Mouse (Mus musculus): ENCODE results near the gene Fbxl16.

Fbxl16 gene

DNA sequence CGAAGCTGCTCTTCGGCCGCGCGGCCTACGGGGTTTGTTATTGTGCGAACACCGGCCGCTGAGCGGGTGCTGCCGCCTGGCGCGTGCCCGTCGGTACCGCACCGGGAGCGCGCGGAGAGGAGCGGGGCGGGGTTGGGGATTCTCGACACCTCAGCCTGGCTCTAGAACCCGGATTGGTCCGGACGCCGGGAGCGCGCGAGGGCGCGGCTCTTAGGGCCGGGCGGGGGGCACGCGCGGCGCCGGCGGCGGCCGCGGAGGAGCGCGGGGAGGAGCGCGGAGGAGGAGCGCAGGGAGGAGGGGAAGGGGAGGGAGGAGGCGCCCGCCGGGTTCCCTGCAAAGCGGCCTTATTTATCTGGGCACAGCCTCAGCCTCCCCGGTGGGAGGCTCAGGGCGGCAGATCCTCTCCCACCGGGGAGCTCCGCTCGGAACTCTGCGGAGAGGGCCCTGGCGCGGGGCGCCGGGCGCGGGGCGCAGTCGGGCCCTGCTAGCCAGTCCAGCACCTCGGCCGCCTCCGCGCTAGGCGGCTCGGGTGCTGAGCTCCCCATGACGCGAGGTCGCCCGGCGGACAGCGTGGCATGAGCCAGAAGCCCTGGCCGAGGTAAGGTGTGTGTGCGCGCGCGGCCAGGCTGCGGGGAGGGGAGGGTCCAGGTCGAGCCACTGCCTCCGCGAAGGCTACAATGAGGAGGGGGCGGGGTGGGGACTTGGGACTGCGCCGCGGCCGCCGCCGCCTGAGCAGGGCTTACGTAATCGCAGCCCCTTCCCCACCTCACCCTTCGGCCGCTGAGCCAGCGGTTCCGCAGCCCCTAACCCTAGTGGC, at the start of gene Fbxl16:
Gene Fbxl16, plus strand, starts transcription at position 297 of the 817 bp plus-strand sequence.
- DNase-seq (ENCODE audit: low read depth, low spot score): no peak

DNA sequence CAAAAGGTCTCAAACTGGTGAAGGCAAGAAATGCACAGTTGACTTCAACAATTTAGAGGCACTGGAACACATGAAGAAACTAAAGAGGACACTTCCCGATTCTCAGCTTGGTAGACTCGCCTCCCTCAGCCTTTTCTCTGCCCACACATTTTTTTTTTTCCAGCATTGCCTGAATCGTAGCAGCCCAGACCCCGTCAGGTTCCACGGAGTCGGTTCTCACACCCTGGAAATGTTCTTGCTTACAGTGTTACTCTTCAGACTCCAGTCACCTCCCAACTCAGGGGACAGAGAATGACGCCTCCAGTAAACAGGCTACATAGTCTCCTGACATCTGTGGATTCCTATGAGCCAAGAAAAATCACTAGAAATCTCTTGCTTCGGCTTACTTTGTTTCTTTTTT, 48.7 kb upstream of the Fbxl16 start:
- no peak for DNase-seq (ENCODE audit: low read depth, low spot score)

DNA sequence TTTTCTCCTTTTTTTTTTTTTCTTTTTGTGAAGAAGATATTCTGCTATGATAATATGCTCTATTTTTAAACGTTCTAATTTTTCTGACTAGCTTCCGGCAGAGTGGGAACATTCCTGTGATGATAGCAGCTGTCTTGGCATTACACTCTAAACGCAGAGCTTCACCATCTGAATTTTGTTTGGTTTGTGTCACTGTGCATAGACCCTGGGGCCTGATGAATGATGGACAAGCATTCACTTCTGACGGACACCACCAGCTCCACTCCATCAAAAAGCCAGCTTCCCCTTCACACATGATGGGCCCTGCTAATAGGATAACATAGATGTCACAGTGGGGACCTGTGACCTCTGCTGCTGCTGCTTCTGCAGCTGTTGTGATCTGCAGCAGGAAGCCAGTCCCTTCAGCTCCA, 47.3 kb upstream of the Fbxl16 start:
- no peak for DNase-seq (ENCODE audit: low read depth, low spot score)

DNA sequence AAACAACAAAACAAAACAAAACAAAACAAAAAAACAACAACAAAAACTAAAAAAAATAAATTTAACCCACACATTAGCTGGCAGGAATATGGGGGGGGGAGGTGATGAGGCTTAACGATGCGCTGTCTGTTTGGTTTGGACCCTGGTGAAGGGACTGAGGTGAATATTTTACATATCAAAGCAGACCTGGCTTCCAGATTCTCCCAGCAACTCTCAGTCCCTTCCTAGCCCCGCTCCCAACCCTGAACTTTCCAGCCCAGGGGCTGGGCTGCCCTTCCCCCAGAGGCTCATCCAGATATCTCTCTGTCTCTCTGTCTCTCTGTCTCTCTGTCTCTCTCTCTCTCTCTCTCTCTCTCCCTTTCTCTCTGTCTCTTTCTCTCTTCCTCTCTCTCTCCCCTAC, 46.3 kb upstream of the Fbxl16 start:
- DNase-seq (ENCODE audit: low read depth, low spot score): no peak

DNA sequence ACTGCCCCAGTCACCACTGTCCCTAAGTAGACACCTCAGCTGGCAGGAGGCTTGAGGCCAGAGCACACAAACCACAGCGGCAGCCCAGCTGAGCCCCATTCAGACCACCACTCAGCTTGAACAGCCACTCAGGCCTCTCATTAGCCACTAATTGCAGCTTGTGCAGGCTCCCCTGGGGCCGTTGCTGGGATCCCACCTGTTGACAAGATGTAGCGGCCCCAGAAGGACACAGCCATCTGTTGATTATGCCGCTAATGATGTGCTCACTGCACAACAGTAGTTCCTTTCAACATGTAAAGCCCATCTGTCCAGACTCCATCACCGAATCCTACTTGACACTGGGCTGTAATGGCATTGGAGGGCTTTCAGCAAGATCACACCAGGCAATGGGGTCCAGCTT, 43.0 kb upstream of the Fbxl16 start:
- DNase-seq (ENCODE audit: low read depth, low spot score): peak; percentile 13

DNA sequence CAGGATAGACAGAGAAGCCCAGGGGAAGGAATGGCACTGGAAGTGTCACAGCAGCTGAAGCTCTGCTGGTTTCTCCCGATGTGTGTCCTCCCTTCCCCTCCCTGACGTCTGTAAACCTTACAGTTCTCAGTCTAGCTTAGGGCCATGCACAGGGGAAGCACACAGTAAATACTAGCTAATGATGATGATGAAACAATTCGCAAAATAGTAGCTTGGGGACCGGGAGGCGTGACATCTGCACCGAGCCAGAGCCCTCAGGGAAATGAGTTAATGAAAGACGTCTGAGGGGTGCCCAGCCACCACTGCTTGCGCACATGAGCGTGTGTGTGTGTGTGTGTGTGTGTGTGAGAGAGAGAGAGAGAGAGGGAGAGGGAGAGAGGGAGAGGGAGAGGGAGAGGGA, 39.6 kb upstream of the Fbxl16 start:
- no peak for DNase-seq (ENCODE audit: low read depth, low spot score)

DNA sequence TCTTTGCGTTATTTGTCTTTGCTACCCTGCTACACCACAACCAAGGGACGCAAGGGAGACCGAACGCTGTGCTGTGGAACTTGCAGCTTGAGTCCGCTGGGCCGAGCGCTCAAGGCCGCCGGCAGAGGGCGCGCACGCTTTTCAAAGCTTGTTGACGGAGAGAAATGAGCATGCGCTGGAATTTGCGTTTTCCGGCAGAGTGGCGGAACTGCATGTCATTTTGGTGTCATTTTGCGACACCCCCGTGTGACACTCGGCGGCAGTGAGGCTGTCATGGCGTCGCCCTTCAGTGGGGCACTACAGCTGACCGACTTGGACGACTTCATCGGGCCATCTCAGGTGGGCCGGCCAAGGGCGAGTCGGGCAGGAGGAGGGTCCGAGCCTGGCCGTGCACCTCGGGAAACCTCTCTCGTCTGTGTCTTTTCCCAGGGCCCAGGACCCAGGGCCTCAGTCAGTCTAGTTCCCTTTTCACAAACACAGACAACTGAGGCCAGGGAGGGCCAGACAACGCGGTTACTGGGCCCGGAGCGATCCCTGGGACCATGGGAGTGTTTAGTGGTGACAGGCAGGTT, 35.2 kb upstream of the Fbxl16 start, which contains the start of gene Narfl:
Gene Narfl, plus strand, starts transcription at position 228 of the 572 bp plus-strand sequence.
- DNase-seq (ENCODE audit: low read depth, low spot score): peak; percentile 97

DNA sequence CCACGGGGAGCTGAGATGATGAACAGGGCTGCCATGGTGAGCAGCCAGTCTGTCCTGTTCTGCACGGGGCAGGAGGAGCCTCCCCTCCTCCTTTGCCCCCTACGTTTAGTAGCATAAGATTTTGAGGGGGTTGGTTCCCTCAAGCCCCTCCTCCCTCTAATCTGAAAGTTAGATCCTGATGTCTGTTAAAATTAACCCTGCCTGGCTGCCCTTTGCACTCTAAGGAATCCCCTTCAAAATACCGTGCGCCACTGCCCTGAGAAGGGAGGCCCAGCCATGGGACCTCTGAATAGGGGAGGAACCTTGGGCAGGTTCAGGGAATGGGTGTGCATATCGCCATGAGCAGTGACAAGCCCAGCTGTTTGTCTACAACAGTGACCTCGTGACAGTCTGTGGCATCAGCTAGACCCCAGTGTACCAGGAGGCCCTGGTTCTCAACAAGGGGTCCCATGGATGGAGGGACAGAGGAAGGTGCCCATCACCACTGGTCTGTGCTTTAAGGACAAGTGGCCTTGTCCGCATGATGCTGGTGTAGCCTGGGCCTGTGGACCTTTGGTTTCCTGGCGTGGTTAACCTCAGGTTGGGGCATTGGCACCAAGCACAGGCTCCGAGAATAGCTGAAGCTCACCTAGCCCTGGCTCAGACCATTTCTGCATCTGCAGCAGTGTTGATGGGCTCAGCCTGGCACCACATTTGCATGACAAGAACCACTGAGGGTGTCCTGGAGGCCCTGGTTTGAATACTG, 33.4 kb upstream of the Fbxl16 start:
- DNase-seq (ENCODE audit: low read depth, low spot score): no peak

DNA sequence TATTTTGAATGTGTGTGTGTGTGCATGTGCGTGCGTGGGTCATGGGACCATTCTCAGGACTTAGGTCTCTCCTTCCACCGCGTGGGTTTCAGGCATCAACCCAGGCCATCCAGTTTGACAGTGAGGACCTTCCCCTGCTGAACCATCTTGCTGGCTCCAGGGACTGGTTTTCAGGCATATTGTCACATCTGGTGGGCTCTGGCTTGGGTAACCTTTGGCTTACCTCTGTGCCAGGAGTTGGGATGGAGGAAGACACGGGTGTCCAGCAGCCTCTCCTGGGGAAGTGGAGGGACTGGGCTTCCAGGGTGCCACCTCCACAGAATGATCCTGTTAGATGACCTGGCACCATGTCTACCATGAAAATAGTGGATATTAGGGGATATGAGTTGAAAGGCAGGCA, 30.9 kb upstream of the Fbxl16 start:
- no peak for DNase-seq (ENCODE audit: low read depth, low spot score)

DNA sequence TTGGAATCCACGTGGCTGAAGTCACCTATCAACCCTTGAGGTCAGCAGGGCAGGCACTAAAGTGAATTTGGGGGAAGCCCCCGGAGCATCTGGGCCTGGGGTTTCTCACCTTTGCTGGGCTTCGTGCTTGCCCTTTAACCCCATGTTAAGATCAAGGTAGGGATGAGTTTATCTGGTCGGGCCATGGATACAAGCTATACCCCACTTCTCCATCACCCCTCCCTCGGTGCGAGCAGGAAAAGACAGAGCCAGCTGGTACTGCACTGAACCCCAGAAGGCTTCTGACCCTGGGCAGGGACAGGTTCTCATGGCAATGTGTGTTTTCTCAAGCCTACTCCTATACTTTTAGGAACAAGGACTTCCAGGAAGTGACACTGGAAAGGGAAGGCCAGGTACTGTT, 27.5 kb upstream of the Fbxl16 start:
- DNase-seq (ENCODE audit: low read depth, low spot score): no peak

DNA sequence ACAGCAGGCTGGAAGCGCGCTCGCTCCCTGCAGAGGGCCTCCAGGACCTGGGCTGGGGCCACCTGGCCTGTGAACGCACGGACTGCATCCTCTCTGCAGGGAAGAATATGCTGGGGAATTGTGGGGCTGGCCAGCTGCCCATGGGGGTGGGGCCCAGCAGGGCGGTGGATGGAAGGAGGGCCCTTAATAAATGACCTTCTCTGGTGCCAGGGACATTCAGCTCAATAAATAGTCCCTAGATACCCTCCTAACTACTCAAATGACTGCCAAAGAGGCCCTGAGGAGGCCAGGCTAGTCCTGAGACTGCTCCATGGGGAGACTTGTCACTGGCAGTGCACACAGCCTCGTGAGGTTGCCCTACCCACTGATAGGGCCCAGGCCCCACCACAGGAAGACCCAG, 25.8 kb upstream of the Fbxl16 start:
- DNase-seq (ENCODE audit: low read depth, low spot score): no peak

DNA sequence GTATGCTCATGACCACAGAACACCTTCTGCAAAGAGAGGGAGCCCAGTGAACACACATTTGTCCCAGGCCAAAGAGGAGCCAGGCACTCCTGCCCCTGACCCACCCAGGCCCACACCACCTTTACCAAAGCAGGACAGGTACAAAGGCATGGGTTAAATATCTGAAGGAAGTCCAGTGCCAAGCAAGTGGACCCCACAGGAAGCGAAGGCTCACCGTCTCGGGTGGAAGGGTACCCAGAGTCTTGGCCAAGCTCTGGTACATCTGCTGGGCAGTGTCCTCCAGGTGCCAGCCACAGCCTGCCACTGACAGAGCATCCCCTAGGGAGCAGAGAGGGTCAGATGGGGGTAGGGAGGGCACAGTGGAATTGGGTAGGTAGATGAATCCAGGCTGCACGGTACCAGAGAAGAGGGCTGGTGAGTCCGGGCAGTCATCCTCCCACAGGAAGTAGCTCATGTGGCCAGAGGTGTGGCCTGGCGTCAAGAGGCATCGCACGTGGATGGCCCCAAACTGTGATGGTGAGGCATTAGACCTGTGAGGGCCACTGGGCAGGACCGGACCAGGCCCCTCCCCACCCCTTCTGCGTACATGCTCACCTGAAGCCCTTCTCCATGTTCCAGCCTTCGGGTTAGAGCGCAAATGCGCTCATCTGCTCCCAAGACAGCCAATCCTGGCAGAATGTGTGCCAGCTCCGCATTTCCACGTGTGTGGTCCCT, 24.9 kb upstream of the Fbxl16 start:
- DNase-seq (ENCODE audit: low read depth, low spot score): no peak

DNA sequence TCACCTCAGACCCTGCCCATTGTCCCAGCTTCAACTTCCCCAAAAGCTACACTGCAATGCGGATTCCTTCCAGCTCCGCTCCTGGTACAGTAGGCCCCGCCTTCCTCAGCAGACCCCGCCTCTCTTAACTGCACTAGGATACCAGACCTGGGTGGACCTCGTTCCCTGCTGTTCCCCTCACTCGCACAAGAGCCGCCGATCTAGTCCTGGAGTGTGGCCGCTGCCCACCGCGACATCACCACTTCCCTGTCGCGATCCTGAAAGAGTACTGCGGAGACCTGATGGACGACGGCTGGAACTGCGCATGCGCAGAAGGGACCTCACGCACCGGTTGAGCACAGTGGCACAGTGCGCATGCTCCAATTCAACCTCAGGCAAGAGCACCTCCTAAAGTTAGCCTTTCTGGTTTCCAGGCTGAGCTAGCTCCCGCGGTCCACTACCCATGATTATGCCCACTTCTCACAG, 23.6 kb upstream of the Fbxl16 start, which contains the start of gene Haghl:
Gene Haghl, minus strand, starts transcription at position 393 of the 465 bp plus-strand sequence.
- peak; percentile 98 for DNase-seq (ENCODE audit: low read depth, low spot score)

DNA sequence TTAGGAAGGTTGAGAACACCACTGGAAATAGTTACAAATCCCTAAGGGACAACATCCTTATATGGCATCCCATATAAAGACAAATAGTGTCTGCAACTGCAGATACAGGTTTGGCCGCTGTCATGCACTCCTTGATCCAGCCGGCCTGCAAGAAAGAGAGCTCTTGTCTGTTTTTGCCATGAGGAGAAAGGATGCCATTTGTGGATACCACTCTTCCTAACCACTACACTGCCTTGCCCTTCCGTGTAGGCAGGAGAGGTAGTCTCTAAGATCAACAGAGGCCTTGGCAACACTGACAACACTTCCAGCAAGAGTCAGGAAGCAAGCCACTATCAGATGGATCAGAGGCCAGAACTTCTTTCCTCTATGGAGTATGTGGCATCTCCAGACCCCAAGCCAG, 22.6 kb upstream of the Fbxl16 start, which contains the start of gene Ccdc78:
Gene Ccdc78, plus strand, starts transcription at position 301 of the 400 bp plus-strand sequence.
- no peak for DNase-seq (ENCODE audit: low read depth, low spot score)

DNA sequence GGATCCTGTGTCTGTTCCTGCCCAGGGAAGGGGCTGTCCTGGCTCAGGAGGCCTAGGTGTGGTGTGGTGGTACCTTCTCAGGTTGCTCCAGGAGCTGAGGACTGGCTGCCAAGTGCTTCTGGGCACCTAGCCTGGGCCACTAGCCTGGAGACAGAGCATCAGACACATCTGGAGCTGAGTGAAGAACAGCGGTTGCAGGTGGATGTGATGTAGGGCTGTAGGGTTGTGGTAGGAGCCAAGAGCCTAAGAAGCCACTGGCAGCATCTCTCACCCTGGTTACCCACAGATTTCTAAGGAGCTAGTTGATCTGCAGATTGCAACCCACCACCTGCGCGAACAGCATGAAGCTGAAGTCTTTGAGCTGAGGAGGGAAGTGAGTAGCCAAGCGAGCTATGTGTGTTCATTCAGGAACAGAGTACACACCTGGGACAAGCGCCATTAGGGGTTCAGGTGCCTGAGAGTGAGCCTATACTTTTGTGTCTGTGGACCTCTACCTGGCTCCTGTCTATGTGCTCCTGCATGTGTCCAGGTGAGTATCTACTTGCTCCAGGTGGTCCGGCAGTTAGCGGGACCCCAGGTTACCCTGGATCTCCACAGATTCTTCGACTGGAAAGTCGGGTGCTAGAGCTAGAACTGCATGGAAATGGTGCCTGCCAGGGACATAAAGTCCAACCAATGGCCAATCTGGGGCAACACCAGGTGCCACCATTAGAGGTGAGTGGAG, 21.9 kb upstream of the Fbxl16 start:
- DNase-seq (ENCODE audit: low read depth, low spot score): no peak

DNA sequence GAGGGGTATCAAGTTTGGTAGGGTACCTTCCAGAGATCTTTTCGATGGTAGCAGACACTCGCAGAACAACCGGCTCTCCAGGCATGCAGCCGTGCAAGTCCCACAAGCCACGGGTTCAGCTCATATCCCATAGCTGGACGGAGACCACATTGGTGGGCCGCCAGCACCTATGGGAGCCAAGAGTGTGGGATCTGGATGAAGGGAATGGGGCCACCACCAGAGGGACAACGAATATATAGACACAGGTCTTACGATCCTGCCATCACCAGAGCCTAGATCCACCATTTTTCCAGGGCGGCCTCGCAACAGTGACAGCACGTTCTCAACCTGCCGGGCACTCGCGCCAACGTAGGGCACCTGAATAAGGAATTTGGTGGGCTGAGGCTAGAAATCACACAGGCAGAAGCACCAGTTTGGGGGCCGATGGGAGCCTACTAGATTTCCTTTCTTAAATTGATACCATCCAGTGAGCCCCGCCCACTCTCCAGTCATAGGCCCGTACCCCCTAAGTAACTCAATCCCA, 17.5 kb upstream of the Fbxl16 start:
- DNase-seq (ENCODE audit: low read depth, low spot score): no peak

DNA sequence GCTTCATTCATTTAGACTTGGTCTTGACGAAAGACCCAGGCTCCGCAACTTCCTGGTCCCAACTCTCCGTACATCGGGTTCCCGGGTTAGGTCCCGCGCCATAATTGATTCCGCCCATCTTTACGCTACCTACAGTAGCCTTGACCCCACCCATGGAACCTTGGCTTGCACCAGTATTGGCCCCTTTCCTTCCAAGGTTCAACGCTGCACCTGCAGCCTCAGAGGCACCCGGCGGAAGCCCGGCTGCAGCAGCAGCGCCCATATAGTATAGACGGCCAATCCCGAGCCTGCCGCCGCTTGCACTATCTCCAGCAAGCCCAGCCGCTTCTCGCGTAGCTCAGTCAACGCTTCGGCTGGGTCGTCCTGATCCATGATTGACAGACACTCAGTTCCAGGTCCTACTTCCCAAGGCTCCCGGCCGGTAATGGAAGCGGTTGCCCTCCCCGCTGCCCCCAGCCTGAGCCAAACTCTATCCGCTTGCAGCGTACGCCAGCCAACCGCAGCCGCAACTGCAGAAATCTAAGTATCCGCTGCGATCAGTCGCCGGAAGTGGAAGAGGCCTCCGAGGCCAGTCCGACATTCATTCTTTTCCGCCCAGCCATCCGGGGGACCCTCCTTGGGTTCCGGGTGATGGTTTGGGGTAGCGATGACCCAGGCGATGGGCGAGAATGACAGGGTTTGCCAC, 16.9 kb upstream of the Fbxl16 start:
- peak; percentile 94 for DNase-seq (ENCODE audit: low read depth, low spot score)

DNA sequence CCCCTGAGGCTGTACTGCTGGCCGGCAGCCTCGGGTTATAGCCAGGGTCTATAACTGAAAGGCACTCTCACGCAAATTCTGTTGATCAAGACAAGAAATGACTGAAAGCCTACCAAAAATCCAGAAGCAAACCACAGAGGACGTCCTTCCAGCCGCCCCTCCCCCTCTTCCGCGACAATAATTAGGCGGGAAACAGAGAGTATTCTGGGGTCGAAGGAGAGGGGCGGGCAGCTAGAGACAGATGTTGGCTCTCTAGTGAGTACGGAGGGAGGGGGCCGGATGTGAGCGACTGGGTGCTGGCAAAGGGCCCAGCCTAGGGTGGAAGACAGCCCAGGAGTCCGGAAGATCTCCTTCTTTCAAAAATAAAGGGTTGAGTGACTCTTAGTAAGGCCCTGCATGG, 16.3 kb upstream of the Fbxl16 start, which contains the start of gene Fam173a:
Gene Fam173a, minus strand, starts transcription at position 287 of the 400 bp plus-strand sequence.
- DNase-seq (ENCODE audit: low read depth, low spot score): peak; percentile 88

DNA sequence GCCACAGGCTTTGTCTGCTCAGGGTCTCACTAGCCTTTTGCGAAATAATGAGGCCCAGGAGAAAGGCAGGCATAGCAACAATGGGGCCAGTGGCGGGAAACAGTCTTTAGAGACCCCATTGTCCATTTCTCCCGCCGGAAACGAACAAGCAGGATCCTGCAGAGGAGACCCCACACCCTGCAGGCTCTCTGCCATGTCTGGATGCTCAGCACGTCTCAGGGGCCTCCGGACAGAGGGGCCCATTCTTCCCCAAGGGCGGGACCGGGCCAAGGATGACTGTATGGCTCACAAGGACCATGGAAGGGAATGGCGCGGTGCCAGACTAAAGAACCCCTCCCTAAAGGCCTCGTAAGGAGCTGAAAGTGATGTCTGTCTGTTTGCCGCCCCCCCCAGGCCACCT, 14.7 kb upstream of the Fbxl16 start:
- no peak for DNase-seq (ENCODE audit: low read depth, low spot score)

DNA sequence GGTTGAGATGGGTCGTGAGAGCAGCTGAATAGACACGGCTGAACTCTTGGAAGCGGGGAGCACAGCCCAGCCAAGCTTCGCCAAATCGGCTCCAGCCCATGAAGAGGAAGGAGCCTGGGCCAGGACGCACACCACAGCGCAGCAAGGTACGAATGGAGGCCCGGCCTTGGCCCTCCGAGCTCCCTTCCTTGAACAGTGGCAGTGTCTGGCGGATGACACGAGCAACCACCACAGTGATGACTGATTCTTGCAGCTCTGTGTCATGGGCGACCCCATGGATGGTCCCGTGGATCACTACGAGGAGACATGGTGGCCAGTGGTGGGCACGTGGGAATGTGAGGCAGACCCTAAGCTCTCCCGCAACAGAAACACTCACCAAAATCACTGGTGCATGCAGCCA, 13.9 kb upstream of the Fbxl16 start:
- no peak for DNase-seq (ENCODE audit: low read depth, low spot score)
